Mouse (Mus musculus) liver, adult 2 months (tissue): ENCODE measurements at regions not wholly inside any gene's neighbourhood (a gene's known extent, or its start where the extent isn't known, plus 50 kb on each side); places are given as distances from the start of the nearest gene placed in this dataset.
A peak's percentile ranks its signal among the peaks of the same experiment; 100 is the strongest.

Source experiments
- DNase-seq: peaks from one replicate; pipeline ENCODE4 v3.0.0-alpha.2; 2011; ENCODE audit warnings: low read depth, low spot score; ENCODE audit errors: extremely low read depth
- H3K27ac ChIP-seq: fragments of 200-500 bp; replicated peaks from 2 replicates; pipeline ENCODE4 v1.5.1; 2012; ENCODE audit warnings: low read depth, mild to moderate bottlenecking, control low read depth, inconsistent platforms, low read length; ENCODE audit not compliant: insufficient read depth
- H3K27me3 ChIP-seq: fragments of 200-500 bp; 2 replicates; pipeline ENCODE4 v1.6.1; 2012; ENCODE audit warnings: mild to moderate bottlenecking, moderate library complexity, low read length, inconsistent platforms; ENCODE audit not compliant: control insufficient read depth, insufficient read depth
- H3K36me3 ChIP-seq: fragments of 200-500 bp; 2 replicates; pipeline ENCODE4 v1.6.1; 2012; ENCODE audit warnings: low read length, inconsistent platforms; ENCODE audit not compliant: control insufficient read depth, insufficient read depth
- H3K4me1 ChIP-seq: fragments of 200-500 bp; 2 replicates; pipeline ENCODE4 v1.6.1; 2011; ENCODE audit warnings: low read length; ENCODE audit not compliant: control insufficient read depth, insufficient read depth
- H3K4me3 ChIP-seq: fragments of 200-500 bp; 2 replicates; pipeline ENCODE4 v1.5.1; 2011; ENCODE audit warnings: low read depth, mild to moderate bottlenecking, control low read depth, low read length, moderate library complexity; ENCODE audit not compliant: insufficient read depth
- H3K79me2 ChIP-seq: fragments of 200-500 bp; 2 replicates; pipeline ENCODE4 v1.6.1; 2012; ENCODE audit warnings: inconsistent platforms, mild to moderate bottlenecking, low read length, moderate library complexity; ENCODE audit not compliant: control insufficient read depth, insufficient read depth
- H3K9ac ChIP-seq: fragments of 200-500 bp; 2 replicates; pipeline ENCODE4 v1.6.1; 2012; ENCODE audit warnings: low read depth, mild to moderate bottlenecking, control low read depth, inconsistent platforms, low read length
- CTCF ChIP-seq: fragments of 200-500 bp; IDR thresholded peaks from 2 replicates; pipeline ENCODE4 v1.5.1; 2011; ENCODE audit warnings: low read depth, low read length, control low read depth
- POLR2A ChIP-seq: fragments of 200-500 bp; IDR thresholded peaks from 2 replicates; pipeline ENCODE4 v1.6.1; 2011; ENCODE audit warnings: low read length, control low read depth; ENCODE audit not compliant: insufficient read depth; ENCODE audit errors: extremely low read depth
- WGBS: fragments of 180-500 bp; shearing (Covaris S2); methylation state at CpG from one replicate; pipeline ENCODE4 v1.1.7; 2018; 5-methylcytosine and 5-hydroxymethylcytosine counted together

GRCm38 (mm10) chr8:63671165-63671564 is 280.9 kb downstream of the Sgo2b start:
- Histone ChIP-seq H3K4me3 (no peak overlapping the region), H3K9ac (no peak overlapping the region), H3K27me3 (no peaks in the 10 kb centered on the region), H3K79me2 (no peaks in the 10 kb centered on the region), H3K36me3 (no peaks in the 10 kb centered on the region), H3K4me1 (no peaks in the 10 kb centered on the region), H3K27ac (no peak overlapping the region)
- 61% methylated on average over 2 of the region's 2 CpGs for WGBS
- peak; percentile 10 for DNase-seq
- no peak for TF ChIP-seq CTCF
- TF ChIP-seq POLR2A, result no peak
